Mouse (Mus musculus) CH12.LX (cell line): ENCODE measurements at regions not wholly inside any gene's neighbourhood (a gene's known extent, or its start where the extent isn't known, plus 50 kb on each side); places are given as distances from the start of the nearest gene placed in this dataset.

Experiments
- DNase-seq: peaks from one replicate; pipeline ENCODE4 v3.0.0-alpha.2; 2013; ENCODE audit errors: extremely low read depth
- H3K27ac ChIP-seq: 2 replicates; pipeline ENCODE4 v1.5.1; 2012; ENCODE audit warnings: low read depth, mild to moderate bottlenecking, control low read depth, moderate library complexity; ENCODE audit not compliant: insufficient read depth
- H3K27me3 ChIP-seq: replicated peaks from 2 replicates; pipeline ENCODE3; 2012; ENCODE audit warnings: inconsistent platforms
- H3K36me3 ChIP-seq, 2 experiments: replicated peaks in 1 of 2; 2 replicates each; pipeline versions ENCODE3 to v1.6.1; 2012; ENCODE audit warnings: inconsistent platforms in 1 of 2, low read length in 1 of 2, mild to moderate bottlenecking in 1 of 2, mixed read lengths in 1 of 2, moderate library complexity in 1 of 2; ENCODE audit not compliant: control insufficient read depth in 1 of 2, insufficient read depth in 1 of 2
- H3K4me1 ChIP-seq, 2 experiments: 2 replicates each; pipeline ENCODE4 v1.6.1; 2012; ENCODE audit warnings: inconsistent platforms in 1 of 2, moderate library complexity in 1 of 2; ENCODE audit not compliant: insufficient read depth in 2 of 2, control insufficient read depth in 1 of 2
- H3K4me2 ChIP-seq: 2 replicates; pipeline ENCODE4 v1.6.1; 2012; ENCODE audit warnings: low read depth, mild to moderate bottlenecking, control low read depth; ENCODE audit not compliant: poor library complexity, insufficient read depth, severe bottlenecking
- H3K4me3 ChIP-seq, 3 experiments: fragments of 150-350 bp in 1 of 3; sonication (generic) in 1 of 3; replicated peaks in 1 of 3; 2 replicates each; pipeline versions ENCODE3 to v1.5.1; 2011 to 2012; ENCODE audit warnings: low read depth in 2 of 3, low read length in 2 of 3, mild to moderate bottlenecking in 2 of 3, moderate library complexity in 2 of 3, control low read depth in 1 of 3, improper control_type of control experiment in 1 of 3, inconsistent platforms in 1 of 3, mixed read lengths in 1 of 3; ENCODE audit not compliant: poor library complexity in 1 of 3
- H3K79me2 ChIP-seq: replicated peaks from 2 replicates; pipeline ENCODE4 v1.6.1; 2012; ENCODE audit warnings: mild to moderate bottlenecking, moderate library complexity; ENCODE audit not compliant: control insufficient read depth, poor library complexity, insufficient read depth, severe bottlenecking; ENCODE audit errors: extremely low read depth
- H3K9ac ChIP-seq: 2 replicates; pipeline ENCODE4 v1.6.1; 2012; ENCODE audit warnings: low read depth, mild to moderate bottlenecking, control low read depth, moderate library complexity; ENCODE audit not compliant: insufficient read depth
- H3K9me3 ChIP-seq: replicated peaks from 2 replicates; pipeline ENCODE3; 2012; ENCODE audit warnings: low read length, inconsistent platforms, mixed read lengths
- BHLHE40 ChIP-seq: IDR thresholded peaks from 2 replicates; pipeline ENCODE4 v1.6.1; 2011; ENCODE audit warnings: mild to moderate bottlenecking, low read depth, low read length, improper control_type of control experiment
- CHD1 ChIP-seq: IDR thresholded peaks from 2 replicates; pipeline ENCODE4 v1.6.1; 2012; ENCODE audit warnings: low read depth, low read length, improper control_type of control experiment, inconsistent platforms
- CHD2 ChIP-seq: IDR thresholded peaks from 2 replicates; pipeline ENCODE4 v1.6.1; 2011; ENCODE audit warnings: low read length, improper control_type of control experiment
- CTCF ChIP-seq, 2 experiments: IDR thresholded peaks in 1 of 2; conservative IDR thresholded peaks in 1 of 2; 2 replicates each; pipeline ENCODE4 v1.5.1; 2011 to 2012; ENCODE audit warnings: low read depth in 2 of 2, low read length in 2 of 2, improper control_type of control experiment in 1 of 2, inconsistent platforms in 1 of 2, mild to moderate bottlenecking in 1 of 2, moderate library complexity in 1 of 2
- E2F4 ChIP-seq: IDR thresholded peaks from 2 replicates; pipeline ENCODE4 v1.6.1; 2011; ENCODE audit warnings: low read depth, low read length, improper control_type of control experiment; ENCODE audit not compliant: insufficient replicate concordance
- ELF1 ChIP-seq: IDR thresholded peaks from 2 replicates; pipeline ENCODE4 v1.6.1; 2014; ENCODE audit warnings: low read depth, mild to moderate bottlenecking, inconsistent platforms, low read length, improper control_type of control experiment
- HCFC1 ChIP-seq: IDR thresholded peaks from 2 replicates; pipeline ENCODE4 v1.6.1; 2012; ENCODE audit warnings: low read depth, mild to moderate bottlenecking, inconsistent platforms, low read length, improper control_type of control experiment
- JUN ChIP-seq: IDR thresholded peaks from 2 replicates; pipeline ENCODE4 v1.6.1; 2011; ENCODE audit warnings: low read depth, mild to moderate bottlenecking, low read length, improper control_type of control experiment, moderate library complexity; ENCODE audit not compliant: insufficient read depth
- MAFK ChIP-seq: IDR thresholded peaks from 2 replicates; pipeline ENCODE4 v1.6.1; 2011; ENCODE audit warnings: low read length, improper control_type of control experiment; ENCODE audit not compliant: insufficient replicate concordance
- MAX ChIP-seq: IDR thresholded peaks from 2 replicates; pipeline ENCODE4 v1.6.1; 2011; ENCODE audit warnings: low read length, improper control_type of control experiment
- MAZ ChIP-seq: IDR thresholded peaks from 2 replicates; pipeline ENCODE4 v1.6.1; 2012; ENCODE audit warnings: low read depth, mild to moderate bottlenecking, inconsistent platforms, low read length, improper control_type of control experiment, moderate library complexity
- MEF2A ChIP-seq: IDR thresholded peaks from 2 replicates; pipeline ENCODE4 v1.6.1; 2014; ENCODE audit warnings: low read depth, mild to moderate bottlenecking, inconsistent platforms, low read length, improper control_type of control experiment, borderline replicate concordance
- MYC ChIP-seq: IDR thresholded peaks from 2 replicates; pipeline ENCODE4 v1.6.1; 2011; ENCODE audit warnings: low read depth, mild to moderate bottlenecking, improper control_type of control experiment, low read length
- NELFE ChIP-seq: IDR thresholded peaks from 2 replicates; pipeline ENCODE4 v1.6.1; 2011; ENCODE audit warnings: low read depth, low read length, improper control_type of control experiment
- PAX5 ChIP-seq: IDR thresholded peaks from 2 replicates; pipeline ENCODE4 v1.6.1; 2012; ENCODE audit warnings: low read length, inconsistent platforms, mixed read lengths
- POLR2AphosphoS2 ChIP-seq: IDR thresholded peaks from 2 replicates; pipeline ENCODE4 v1.6.1; 2011; ENCODE audit warnings: low read depth, low read length, improper control_type of control experiment
- RCOR1 ChIP-seq: conservative IDR thresholded peaks from 2 replicates; pipeline ENCODE4 v1.6.1; 2012; ENCODE audit warnings: low read depth, mild to moderate bottlenecking, inconsistent platforms, low read length, improper control_type of control experiment
- SIN3A ChIP-seq: IDR thresholded peaks from 2 replicates; pipeline ENCODE4 v1.6.1; 2012; ENCODE audit warnings: low read length, improper control_type of control experiment, inconsistent platforms
- TCF12 ChIP-seq: IDR thresholded peaks from 2 replicates; pipeline ENCODE4 v1.6.1; 2014; ENCODE audit warnings: low read depth, mild to moderate bottlenecking, inconsistent platforms, low read length, improper control_type of control experiment
- USF1 ChIP-seq: IDR thresholded peaks from 2 replicates; pipeline ENCODE4 v1.6.1; 2014; ENCODE audit warnings: low read depth, mild to moderate bottlenecking, inconsistent platforms, low read length, improper control_type of control experiment
- USF2 ChIP-seq: conservative IDR thresholded peaks from 2 replicates; pipeline ENCODE4 v1.6.1; 2011; ENCODE audit warnings: low read depth, low read length, improper control_type of control experiment
- ZC3H11A ChIP-seq: IDR thresholded peaks from 2 replicates; pipeline ENCODE4 v1.6.1; 2012; ENCODE audit warnings: low read depth, mild to moderate bottlenecking, inconsistent platforms, low read length, improper control_type of control experiment
- ZKSCAN1 ChIP-seq: IDR thresholded peaks from 2 replicates; pipeline ENCODE4 v1.6.1; 2012; ENCODE audit warnings: low read depth, inconsistent platforms, low read length, improper control_type of control experiment, borderline replicate concordance
- ZMIZ1 ChIP-seq: IDR thresholded peaks from 2 replicates; pipeline ENCODE4 v1.6.1; 2012; ENCODE audit warnings: low read depth, mild to moderate bottlenecking, inconsistent platforms, low read length, improper control_type of control experiment
- ZNF384 ChIP-seq: IDR thresholded peaks from 2 replicates; pipeline ENCODE4 v1.6.1; 2012; ENCODE audit warnings: low read depth, low read length, improper control_type of control experiment, inconsistent platforms
- dilution Hi-C: fragments of 300-500 bp; cut with MboI; formaldehyde crosslinking; loops from 2 replicates; pipeline ENCODE4 v1.14.3; 2020; ENCODE audit warnings: low sequenced_read_pairs; ENCODE audit not compliant: extremely low pct_unique_long_range_greater_than_20kb, extremely low pct_ligation_motif_present
- in situ Hi-C: fragments of 300-500 bp; cut with MboI; formaldehyde crosslinking; loops from 3 replicates; pipeline ENCODE4 v1.14.3; 2019; ENCODE audit warnings: low sequenced_read_pairs, low pct_ligation_motif_present, low pct_unique_long_range_greater_than_20kb, mixed read lengths

DNA sequence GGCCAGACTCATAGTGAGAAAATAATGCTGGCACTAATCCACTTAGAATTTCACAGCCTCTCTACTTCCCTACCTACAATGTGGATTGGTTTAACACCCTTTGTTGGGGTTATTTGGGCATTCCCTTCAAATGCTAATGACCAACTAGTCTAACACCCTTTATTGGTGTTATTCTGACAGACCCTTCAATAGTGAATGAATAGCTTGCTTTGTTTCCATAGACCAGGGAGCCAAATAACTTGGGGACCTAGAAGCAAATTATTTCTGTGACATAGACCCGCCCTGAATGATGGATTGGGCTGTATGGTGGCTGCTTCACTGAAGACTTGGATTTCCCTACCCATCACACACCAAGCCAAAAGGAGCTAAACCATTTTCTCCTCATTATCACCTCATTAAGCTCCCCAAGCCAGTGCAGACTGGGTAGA is 449.3 kb upstream of the BC052040 start:
- Histone ChIP-seq H3K27me3 (no peaks in the 10 kb centered on the region), H3K79me2 (no peaks in the 10 kb centered on the region), H3K4me3 (no peak overlapping the region), H3K4me1 (no peaks in the 10 kb centered on the region)
- no peak for DNase-seq
- no peak for TF ChIP-seq USF1
- TF ChIP-seq MEF2A = no peak
- TF ChIP-seq MAFK = no peak
- no peak for TF ChIP-seq TCF12
- no peak for TF ChIP-seq ELF1
- no peak for TF ChIP-seq POLR2AphosphoS2
- TF ChIP-seq HCFC1 = no peak
- no peak for TF ChIP-seq E2F4
- no peak for TF ChIP-seq CHD1
- no peak for TF ChIP-seq CHD2
- no peak for TF ChIP-seq JUN
- no peak for TF ChIP-seq BHLHE40
- TF ChIP-seq RCOR1 = no peak
- no peak for TF ChIP-seq SIN3A
- TF ChIP-seq MAZ = no peak
- TF ChIP-seq NELFE = no peak
- TF ChIP-seq ZKSCAN1 = no peak
- TF ChIP-seq CTCF (conservative IDR thresholded peaks at IDR 0.05 in 1 of 2, IDR thresholded peaks at IDR 0.05 in 1 of 2; ENCODE audit: low read depth in 2 of 2, low read length in 2 of 2) = no peak
- TF ChIP-seq, all 38 proteins: peak for 0
- no peaks in the 10 kb centered on the region for H3K9me3 ChIP-seq
- dilution Hi-C loops = no loop called here
- no peak overlapping the region for H3K27ac ChIP-seq
- H3K36me3 ChIP-seq = no peaks in the 10 kb centered on the region
- in situ Hi-C loops = no loop called here
- no peak overlapping the region for H3K9ac ChIP-seq
- no peak overlapping the region for H3K4me2 ChIP-seq

DNA sequence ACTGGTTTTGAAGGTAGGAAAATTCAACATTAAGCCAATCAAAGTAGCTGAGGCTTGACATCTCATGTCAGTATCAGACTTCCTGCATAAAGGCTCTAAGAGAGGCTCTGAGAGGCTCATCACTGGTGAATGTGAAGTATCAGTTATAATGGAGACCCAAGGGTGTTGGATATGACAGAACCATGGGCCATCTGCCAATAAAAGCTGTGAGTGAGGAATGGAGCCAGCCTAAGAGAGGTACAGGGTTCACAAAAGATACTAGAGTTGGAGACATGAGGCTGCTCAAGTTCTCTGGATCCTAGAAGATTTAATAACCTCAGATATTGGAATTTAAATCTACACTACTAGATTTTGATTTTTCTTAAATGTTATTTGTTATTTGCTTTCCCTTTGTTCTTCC is 440.1 kb upstream of the BC052040 start:
- H3K4me1 ChIP-seq = no peaks in the 10 kb centered on the region
- dilution Hi-C loops = no loop called here
- H3K9me3 ChIP-seq = no peaks in the 10 kb centered on the region
- H3K79me2 ChIP-seq = no peaks in the 10 kb centered on the region
- H3K9ac ChIP-seq = no peak overlapping the region
- no peak overlapping the region for H3K4me2 ChIP-seq
- no peak for DNase-seq
- in situ Hi-C loops = no loop called here
- H3K36me3 ChIP-seq = no peaks in the 10 kb centered on the region
- H3K27ac ChIP-seq = no peak overlapping the region
- TF ChIP-seq JUN = no peak
- TF ChIP-seq MAZ = no peak
- TF ChIP-seq USF2 = no peak
- TF ChIP-seq ZC3H11A = no peak
- TF ChIP-seq ZMIZ1 = no peak
- TF ChIP-seq MYC = no peak
- no peak for TF ChIP-seq PAX5
- TF ChIP-seq ZNF384 = no peak
- TF ChIP-seq ZKSCAN1 = no peak
- no peak for TF ChIP-seq MAX
- TF ChIP-seq NELFE = no peak
- no peaks in the 10 kb centered on the region for H3K27me3 ChIP-seq
- no peak overlapping the region for H3K4me3 ChIP-seq
